Mouse (Mus musculus) midbrain, embryonic 12.5 days (tissue): ENCODE data around the gene Krt13. TPM values are rescaled to one million over a fixed set of nuclear protein-coding genes. Genes with fewer than 3 reads are reported as not detected.

Experiments
- ATAC-seq: fragments of 200-750 bp; cut with Nextera tagmentation; 2 replicates; pipeline ENCODE4 v1.8.0; 2017; ENCODE audit warnings: low read depth, moderate TSS enrichment, moderate library complexity; ENCODE audit not compliant: low FRiP score
- H3K27ac ChIP-seq: fragments of 300-500 bp; sonication (generic); replicated peaks from 2 replicates; pipeline ENCODE4 v1.5.1; 2016; ENCODE audit warnings: mild to moderate bottlenecking
- H3K27me3 ChIP-seq: fragments of 300-500 bp; sonication (generic); 2 replicates; pipeline ENCODE4 v1.6.1; 2016; ENCODE audit warnings: mild to moderate bottlenecking
- H3K36me3 ChIP-seq: fragments of 300-500 bp; sonication (generic); 2 replicates; pipeline ENCODE4 v1.6.1; 2016
- H3K4me1 ChIP-seq: fragments of 300-500 bp; sonication (generic); 2 replicates; pipeline ENCODE4 v1.6.1; 2016
- H3K4me2 ChIP-seq: fragments of 300-500 bp; sonication (generic); replicated peaks from 2 replicates; pipeline ENCODE4 v1.6.1; 2016; ENCODE audit warnings: mild to moderate bottlenecking, moderate library complexity
- H3K4me3 ChIP-seq: fragments of 300-500 bp; sonication (generic); 2 replicates; pipeline ENCODE4 v1.5.1; 2016; ENCODE audit warnings: mild to moderate bottlenecking
- H3K9ac ChIP-seq: fragments of 300-500 bp; sonication (generic); replicated peaks from 2 replicates; pipeline ENCODE4 v1.6.1; 2016; ENCODE audit warnings: mild to moderate bottlenecking, moderate library complexity
- H3K9me3 ChIP-seq: fragments of 300-500 bp; sonication (generic); 2 replicates; pipeline ENCODE4 v1.6.1; 2016; ENCODE audit warnings: mild to moderate bottlenecking
- WGBS: fragments of 180-500 bp; shearing (Covaris S2); methylation state at CpG from one replicate; pipeline ENCODE4 v1.1.7; 2016; 5-methylcytosine and 5-hydroxymethylcytosine counted together
- polyA plus RNA-seq: library from polyadenylated mRNA; unstranded; fragments of >200 nt; fragmentation: Nextera tagmentation; extraction: Ambion mirVana; gene quantifications from 2 replicates; pipeline ENCODE4 v1.2.1, GENCODE M21; 2016

Gene Krt13
- polyA plus RNA-seq, 1 experiment from 2014 or later = not detected

DNA sequence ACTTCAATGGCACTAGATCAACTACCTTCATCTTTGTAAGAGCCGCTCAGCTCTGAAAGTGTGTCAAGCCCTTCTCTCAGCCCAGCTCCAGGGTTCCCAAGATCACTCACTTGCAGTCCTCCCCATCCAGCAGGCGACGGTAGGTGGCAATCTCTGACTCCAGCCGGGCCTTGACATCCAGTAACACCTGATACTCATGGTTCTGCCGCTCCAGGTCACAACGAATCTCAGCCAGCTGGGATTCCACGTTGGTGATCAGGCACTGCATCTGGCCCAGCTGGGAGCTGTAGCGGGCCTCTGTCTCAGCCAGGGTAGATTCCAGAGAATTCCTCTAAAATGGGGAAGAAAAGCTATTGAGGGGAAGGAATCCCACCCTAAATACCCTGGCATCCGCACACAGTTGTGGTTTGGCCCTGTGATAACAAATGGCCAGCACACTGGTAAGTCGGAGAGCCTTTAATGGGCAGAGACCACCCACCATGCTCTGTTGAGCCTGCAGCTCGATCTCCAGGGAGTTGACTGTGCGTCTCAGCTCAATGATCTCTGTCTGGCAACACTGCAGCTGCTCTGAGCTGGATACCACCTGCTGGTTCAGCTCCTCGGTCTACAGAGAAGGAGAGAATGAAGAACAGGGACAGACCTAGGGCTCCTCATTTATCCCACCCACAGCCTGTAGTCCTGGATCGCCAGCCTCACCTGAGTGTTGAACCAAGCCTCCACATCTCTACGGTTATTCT is 18.5 kb downstream of the Krt13 start:
- Histone ChIP-seq H3K9ac (no peak overlapping the region), H3K4me1 (no peaks in the 10 kb centered on the region), H3K27ac (no peak overlapping the region), H3K36me3 (no peaks in the 10 kb centered on the region), H3K9me3 (no peaks in the 10 kb centered on the region), H3K27me3 (no peaks in the 10 kb centered on the region), H3K4me2 (no peak overlapping the region), H3K4me3 (no peak overlapping the region)
- ATAC-seq = no peak
- WGBS = 64% methylated on average over 15 of the region's 15 CpGs

DNA sequence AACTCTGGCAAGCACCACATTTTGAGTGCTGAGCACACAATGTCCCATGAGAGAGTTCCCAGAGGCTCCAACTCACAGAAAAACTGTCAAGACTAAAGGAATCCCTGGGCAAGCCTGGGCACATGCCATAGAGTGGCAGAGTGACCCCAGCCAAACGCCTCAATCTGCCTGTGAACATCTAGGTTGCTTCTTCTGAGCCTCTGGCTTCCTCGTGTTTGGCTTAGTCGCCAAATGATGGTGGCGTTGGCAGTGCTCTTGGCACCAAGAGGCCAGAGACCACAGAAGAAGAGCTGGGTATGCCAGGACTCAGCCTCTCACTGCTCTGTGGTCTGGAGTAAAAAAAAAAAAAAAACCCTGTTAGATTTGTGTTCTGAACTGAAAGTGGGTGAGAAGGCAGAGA is 21.0 kb downstream of the Krt13 start:
- no peak overlapping the region for H3K9ac ChIP-seq
- H3K27ac ChIP-seq = no peak overlapping the region
- H3K9me3 ChIP-seq = no peaks in the 10 kb centered on the region
- no peak overlapping the region for H3K4me2 ChIP-seq
- no peaks in the 10 kb centered on the region for H3K36me3 ChIP-seq
- no peak overlapping the region for H3K4me3 ChIP-seq
- no peak for ATAC-seq
- WGBS = 88% methylated on average over 4 of the region's 4 CpGs
- no peaks in the 10 kb centered on the region for H3K4me1 ChIP-seq
- no peaks in the 10 kb centered on the region for H3K27me3 ChIP-seq

DNA sequence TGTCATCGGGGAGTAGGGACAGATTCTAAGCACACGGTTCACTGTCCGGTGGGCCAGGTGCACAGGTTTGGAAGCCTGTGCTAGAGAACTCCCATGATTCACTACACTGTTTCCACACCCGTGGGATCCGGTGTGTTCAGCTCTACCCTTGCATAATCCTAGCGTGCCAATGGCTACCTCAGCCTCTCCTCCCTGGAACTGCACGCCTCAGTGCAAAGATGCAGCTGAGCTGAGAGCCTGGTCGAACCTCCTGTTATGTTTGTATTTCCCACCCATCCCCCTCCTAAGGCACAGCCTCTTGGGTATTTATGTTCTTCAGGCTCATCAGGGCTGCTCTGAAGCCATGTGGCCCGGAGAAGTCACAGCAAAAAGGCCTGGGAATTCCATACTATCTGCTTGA is 23.5 kb downstream of the Krt13 start:
- H3K4me3 ChIP-seq = no peak overlapping the region
- ATAC-seq = no peak
- no peak overlapping the region for H3K4me2 ChIP-seq
- no peak overlapping the region for H3K27ac ChIP-seq
- H3K36me3 ChIP-seq = no peaks in the 10 kb centered on the region
- H3K27me3 ChIP-seq = no peaks in the 10 kb centered on the region
- WGBS = 78% methylated on average over 9 of the region's 9 CpGs
- no peak overlapping the region for H3K9ac ChIP-seq
- H3K4me1 ChIP-seq = no peaks in the 10 kb centered on the region
- no peaks in the 10 kb centered on the region for H3K9me3 ChIP-seq

DNA sequence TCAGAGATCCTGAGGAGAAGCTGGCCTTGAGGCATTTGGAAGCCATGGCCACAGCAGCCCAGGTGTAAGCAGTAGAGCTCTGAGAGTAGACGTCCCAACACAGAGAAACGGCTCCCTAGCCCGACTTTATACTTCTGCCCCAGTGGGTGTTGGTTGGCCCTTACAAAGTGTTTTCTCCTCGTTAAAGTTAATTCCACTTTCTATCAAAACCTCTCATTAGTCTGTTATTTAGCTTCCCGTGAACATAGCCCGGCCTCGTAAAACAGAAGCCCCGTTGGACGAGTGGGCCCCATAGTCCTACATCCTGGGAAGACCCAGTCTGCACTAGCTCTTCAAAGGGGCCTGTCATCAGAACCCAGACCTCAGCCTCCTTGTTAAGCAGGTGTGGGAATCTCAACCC is 25.2 kb downstream of the Krt13 start, which contains the start of gene Krt35:
Gene Krt35, minus strand, starts transcription at position 101 of the 400 bp plus-strand sequence.
- H3K4me2 ChIP-seq = no peak within 1 kb of the TSS
- 93% methylated on average over 9 of the region's 9 CpGs for WGBS
- no peaks in the 10 kb centered on the region for H3K36me3 ChIP-seq
- no peak within 1 kb of the TSS for H3K27ac ChIP-seq
- no peaks in the 10 kb centered on the region for H3K9me3 ChIP-seq
- no peaks in the 10 kb centered on the region for H3K27me3 ChIP-seq
- H3K4me1 ChIP-seq = no peaks in the 10 kb centered on the region
- ATAC-seq = no peak
- H3K4me3 ChIP-seq = no peak within 1 kb of the TSS
- no peak within 1 kb of the TSS for H3K9ac ChIP-seq

DNA sequence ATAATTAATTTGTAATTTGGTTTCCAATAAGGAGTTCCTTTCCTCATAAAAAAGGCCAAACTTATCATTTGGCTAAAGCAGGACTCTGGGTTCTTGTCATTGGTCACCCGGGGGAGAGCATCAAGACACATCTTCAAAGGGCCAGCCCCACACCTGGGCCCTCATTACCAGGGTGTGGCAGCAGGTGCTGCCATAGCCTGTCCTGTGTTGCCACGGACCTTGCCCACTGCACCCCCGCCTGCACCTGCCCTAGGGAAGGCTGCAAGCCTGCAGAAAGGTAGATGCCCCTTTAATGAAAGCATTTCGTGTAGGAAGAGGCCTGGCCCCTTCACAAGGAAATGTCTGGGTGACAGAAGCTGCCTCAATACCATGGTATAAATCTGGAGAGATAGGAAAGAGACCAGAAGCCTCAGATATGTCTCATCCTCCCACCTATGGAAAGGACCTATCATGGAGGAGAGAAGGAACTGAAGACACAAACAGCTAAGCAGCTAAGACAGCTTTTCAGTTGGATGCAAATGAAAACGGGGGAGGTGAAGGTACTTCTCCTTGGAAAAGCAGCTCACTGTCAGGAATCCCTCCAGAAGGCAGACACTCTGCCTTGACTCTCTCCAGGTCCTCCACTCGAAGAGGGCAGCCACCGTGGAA is 32.9 kb downstream of the Krt13 start:
- Histone ChIP-seq H3K27ac (no peak overlapping the region), H3K9ac (no peak overlapping the region), H3K36me3 (no peaks in the 10 kb centered on the region), H3K27me3 (no peaks in the 10 kb centered on the region), H3K9me3 (no peaks in the 10 kb centered on the region), H3K4me1 (no peaks in the 10 kb centered on the region), H3K4me2 (no peak overlapping the region), H3K4me3 (no peak overlapping the region)
- WGBS = 72% methylated on average over 7 of the region's 7 CpGs
- ATAC-seq = no peak

DNA sequence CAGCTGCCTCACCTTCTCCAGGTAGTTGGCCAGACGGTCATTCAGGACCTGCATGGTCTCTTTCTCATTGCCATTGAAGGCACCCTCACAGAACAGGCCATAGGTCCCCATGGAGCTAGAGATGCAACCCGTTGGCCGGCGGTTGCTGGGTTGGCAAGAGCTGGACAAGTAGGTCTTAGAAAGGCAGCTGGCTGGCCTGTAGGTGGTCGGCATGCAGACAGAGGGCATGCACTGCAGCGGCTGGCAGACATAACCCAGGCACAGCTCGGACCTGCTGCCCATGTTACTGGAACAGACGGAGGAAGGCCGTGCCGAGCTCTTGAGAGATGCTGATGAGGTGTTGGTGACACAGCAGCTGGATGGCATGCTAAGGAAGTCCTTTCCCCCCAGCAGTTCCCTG is 33.5 kb downstream of the Krt13 start, which contains the start of gene Krt32:
Gene Krt32, minus strand, starts transcription at position 366 of the 400 bp plus-strand sequence.
- ATAC-seq = no peak
- no peaks in the 10 kb centered on the region for H3K9me3 ChIP-seq
- no peaks in the 10 kb centered on the region for H3K27me3 ChIP-seq
- H3K4me2 ChIP-seq = no peak within 1 kb of the TSS
- no peaks in the 10 kb centered on the region for H3K4me1 ChIP-seq
- H3K9ac ChIP-seq = no peak within 1 kb of the TSS
- H3K4me3 ChIP-seq = no peak within 1 kb of the TSS
- no peaks in the 10 kb centered on the region for H3K36me3 ChIP-seq
- H3K27ac ChIP-seq = no peak within 1 kb of the TSS
- 91% methylated on average over 10 of the region's 10 CpGs for WGBS

DNA sequence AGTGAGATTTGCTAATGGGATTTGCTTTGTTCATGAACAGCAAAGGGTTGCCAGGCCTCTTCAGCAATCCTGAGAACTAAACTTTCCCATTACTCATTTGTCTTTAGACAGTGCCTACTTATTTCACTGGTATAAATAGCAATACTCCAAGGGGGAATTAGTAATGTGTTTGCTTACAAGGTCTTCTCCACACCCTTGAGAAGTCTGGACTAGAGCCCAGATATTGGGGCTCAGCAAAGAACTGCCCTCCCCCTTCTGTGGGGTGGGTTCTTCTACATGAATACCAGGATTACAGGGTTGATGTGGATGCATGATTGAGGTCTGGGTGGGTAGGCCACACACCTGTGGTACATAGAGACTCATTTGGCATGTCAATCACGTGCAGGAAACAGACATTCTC is 47.5 kb downstream of the Krt13 start:
- no peak overlapping the region for H3K4me3 ChIP-seq
- H3K27me3 ChIP-seq = no peaks in the 10 kb centered on the region
- H3K4me2 ChIP-seq = no peak overlapping the region
- WGBS = 58% methylated on average over 1 of the region's 1 CpGs
- no peak for ATAC-seq
- H3K36me3 ChIP-seq = no peaks in the 10 kb centered on the region
- no peaks in the 10 kb centered on the region for H3K4me1 ChIP-seq
- H3K9me3 ChIP-seq = no peaks in the 10 kb centered on the region
- no peak overlapping the region for H3K9ac ChIP-seq
- H3K27ac ChIP-seq = no peak overlapping the region

Other genes with a start within 250 kb of the Krt13 start
- not detected in 2 replicates for gene Krtap9-1, start 248.2 kb downstream of the Krt13 start, polyA plus RNA-seq
- not detected in 2 replicates for gene Gm11567, start 242.4 kb downstream of the Krt13 start, polyA plus RNA-seq
- gene Krtap31-1, start 213.6 kb downstream of the Krt13 start, polyA plus RNA-seq = not detected in 2 replicates
- not detected in 2 replicates for gene Gm11565, start 206.8 kb downstream of the Krt13 start, polyA plus RNA-seq
- not detected in 2 replicates for gene Krtap31-2, start 185.3 kb downstream of the Krt13 start, polyA plus RNA-seq
- not detected in 2 replicates for gene Krtap9-5, start 173.1 kb downstream of the Krt13 start, polyA plus RNA-seq
- not detected in 2 replicates for gene Krtap29-1, start 142.5 kb downstream of the Krt13 start, polyA plus RNA-seq
- not detected in 2 replicates for gene Krtap16-1, start 135.0 kb downstream of the Krt13 start, polyA plus RNA-seq
- not detected in 2 replicates for gene Krtap17-1, start 127.6 kb downstream of the Krt13 start, polyA plus RNA-seq
- not detected in 2 replicates for gene Krt33a, start 105.4 kb downstream of the Krt13 start, polyA plus RNA-seq
- not detected in 2 replicates for gene Krt33b, start 91.7 kb downstream of the Krt13 start, polyA plus RNA-seq
- gene Krt34, start 80.0 kb downstream of the Krt13 start, polyA plus RNA-seq = not detected in 2 replicates
- gene Krt31, start 71.0 kb downstream of the Krt13 start, polyA plus RNA-seq = not detected in 2 replicates
- not detected in 2 replicates for gene Krt32, start 33.3 kb downstream of the Krt13 start, polyA plus RNA-seq
- not detected in 2 replicates for gene Krt35, start 25.3 kb downstream of the Krt13 start, polyA plus RNA-seq
- not detected in 2 replicates for gene Krt36, start 15.9 kb downstream of the Krt13 start, polyA plus RNA-seq
- gene Krt15, start 14.4 kb upstream of the Krt13 start, polyA plus RNA-seq = 5.9 and 7.8 TPM in 2 replicates
- gene Krt19, start 27.1 kb upstream of the Krt13 start, polyA plus RNA-seq = 3.7 and 5.4 TPM in 2 replicates
- gene Krt9, start 71.7 kb upstream of the Krt13 start, polyA plus RNA-seq = not detected in 2 replicates
- gene Krt14, start 86.0 kb upstream of the Krt13 start, polyA plus RNA-seq = 4.5 and 5.5 TPM in 2 replicates
- gene Krt16, start 127.3 kb upstream of the Krt13 start, polyA plus RNA-seq = not detected in 2 replicates
- gene Krt17, start 139.5 kb upstream of the Krt13 start, polyA plus RNA-seq = 0.56 and 1.1 TPM in 2 replicates
- gene Krt42, start 148.3 kb upstream of the Krt13 start, polyA plus RNA-seq = not detected in 2 replicates
- gene Eif1, start 198.3 kb upstream of the Krt13 start, polyA plus RNA-seq = 1,467 and 1,563 TPM in 2 replicates
- gene Gast, start 212.8 kb upstream of the Krt13 start, polyA plus RNA-seq = 0.97 and 1.2 TPM in 2 replicates
- 72.8 and 86.6 TPM in 2 replicates for gene Hap1, start 234.6 kb upstream of the Krt13 start, polyA plus RNA-seq